Mouse (Mus musculus) forebrain, embryonic 15.5 days (tissue): ENCODE results near the gene Comtd1. TPM values are rescaled to one million over a fixed set of nuclear protein-coding genes. Genes with fewer than 3 reads are reported as not detected.

Experiments
- ATAC-seq: fragments of 200-750 bp; cut with Nextera tagmentation; replicated peaks from 2 replicates; pipeline ENCODE4 v1.8.0; 2017; ENCODE audit warnings: mild to moderate bottlenecking, moderate TSS enrichment, moderate library complexity
- H3K27ac ChIP-seq: fragments of 300-500 bp; sonication (generic); replicated peaks from 2 replicates; pipeline ENCODE4 v1.5.1; 2015; ENCODE audit warnings: mild to moderate bottlenecking, inconsistent platforms
- H3K27me3 ChIP-seq: fragments of 300-500 bp; sonication (generic); 2 replicates; pipeline ENCODE4 v1.6.1; 2015; ENCODE audit warnings: inconsistent platforms
- H3K36me3 ChIP-seq: fragments of 300-500 bp; sonication (generic); 2 replicates; pipeline ENCODE4 v1.6.1; 2015; ENCODE audit warnings: mild to moderate bottlenecking, inconsistent platforms
- H3K4me1 ChIP-seq: fragments of 300-500 bp; sonication (generic); 2 replicates; pipeline ENCODE4 v1.6.1; 2015; ENCODE audit warnings: inconsistent platforms
- H3K4me2 ChIP-seq: fragments of 300-500 bp; sonication (generic); replicated peaks from 2 replicates; pipeline ENCODE4 v1.6.1; 2015; ENCODE audit warnings: mild to moderate bottlenecking, inconsistent platforms
- H3K4me3 ChIP-seq: fragments of 300-500 bp; sonication (generic); 2 replicates; pipeline ENCODE4 v1.5.1; 2015; ENCODE audit warnings: mild to moderate bottlenecking, inconsistent platforms
- H3K9ac ChIP-seq: fragments of 300-500 bp; sonication (generic); replicated peaks from 2 replicates; pipeline ENCODE4 v1.6.1; 2015; ENCODE audit warnings: mild to moderate bottlenecking, inconsistent platforms
- H3K9me3 ChIP-seq: fragments of 300-500 bp; sonication (generic); 2 replicates; pipeline ENCODE4 v1.6.1; 2016; ENCODE audit warnings: inconsistent platforms
- WGBS: fragments of 180-500 bp; shearing (Covaris S2); methylation state at CpG from one replicate; pipeline ENCODE4 v1.1.7; 2015; ENCODE audit warnings: mixed read lengths; 5-methylcytosine and 5-hydroxymethylcytosine counted together
- polyA plus RNA-seq: library from polyadenylated mRNA; unstranded; fragments of >200 nt; fragmentation: Nextera tagmentation; extraction: Ambion mirVana; gene quantifications from 2 replicates; pipeline ENCODE4 v1.2.1, GENCODE M21; 2015

The Comtd1 gene
- polyA plus RNA-seq, 1 experiment from 2014 or later: 31.7 TPM

DNA sequence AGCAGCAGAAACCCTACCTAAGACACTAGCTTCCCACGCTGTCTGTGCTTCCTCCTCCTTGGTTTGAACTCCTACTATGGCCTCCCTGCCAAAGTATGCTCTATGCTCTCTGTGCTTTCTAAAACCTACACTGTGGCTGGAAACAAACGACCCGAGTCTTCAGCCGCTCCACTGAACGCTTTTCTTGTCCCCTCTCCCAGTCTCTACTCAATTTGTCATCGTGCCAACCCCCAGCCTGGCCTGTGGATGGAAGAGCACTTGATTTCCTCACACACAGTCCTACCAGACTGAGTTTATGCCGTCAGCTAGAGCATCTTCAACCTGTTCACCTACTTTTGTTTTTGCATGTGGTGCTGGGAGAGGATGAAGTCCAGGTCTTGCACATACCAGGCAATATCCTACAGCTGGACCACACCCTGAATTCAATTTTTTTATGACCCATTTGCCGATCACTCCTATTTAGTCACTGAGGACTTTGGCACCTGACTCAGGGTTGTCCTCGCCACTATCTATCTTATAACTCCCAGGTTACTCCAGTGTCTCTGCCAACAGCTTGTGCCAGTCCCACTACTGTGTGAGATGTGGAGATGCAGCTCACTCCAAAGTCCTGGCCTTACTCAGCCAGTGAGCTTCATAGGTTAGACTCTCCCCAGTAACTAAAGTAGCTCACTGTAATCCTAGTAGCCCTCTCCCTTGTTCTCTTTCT lies 22.8 kb downstream of the Comtd1 start:
- no peak overlapping the region for H3K27ac ChIP-seq
- peaks cover 5% of the 10 kb centered on the region for H3K4me1 ChIP-seq
- H3K36me3 ChIP-seq: no peaks in the 10 kb centered on the region
- no peak overlapping the region for H3K9ac ChIP-seq
- no peak for ATAC-seq
- no peak overlapping the region for H3K4me3 ChIP-seq
- 74% methylated on average over 9 of the region's 9 CpGs for WGBS
- no peaks in the 10 kb centered on the region for H3K9me3 ChIP-seq
- no peaks in the 10 kb centered on the region for H3K27me3 ChIP-seq
- H3K4me2 ChIP-seq: no peak overlapping the region

DNA sequence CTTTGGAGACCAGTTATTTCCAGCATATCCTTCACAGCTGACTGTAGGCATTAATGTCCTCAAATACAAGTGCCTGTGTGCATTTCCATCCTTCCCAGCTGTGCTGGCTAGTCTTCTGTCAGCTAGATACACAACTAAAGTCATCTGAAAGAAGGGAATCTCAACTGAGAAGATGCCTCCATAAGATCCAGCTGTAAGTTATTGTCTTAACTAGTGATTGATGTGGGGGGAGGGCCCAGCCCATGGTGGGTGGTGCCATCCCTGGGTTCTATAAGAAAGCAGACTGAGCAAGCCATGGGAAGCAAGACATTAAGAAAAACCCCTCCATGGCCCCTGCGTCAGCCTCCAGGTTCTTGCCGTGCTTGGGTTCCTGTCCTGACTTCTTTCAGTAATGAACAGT lies 23.8 kb downstream of the Comtd1 start, which contains the start of gene Vdac2:
TSS of gene Vdac2 (plus strand) at position 301 of the 400 bp plus-strand sequence.
- H3K27ac ChIP-seq: no peak within 1 kb of the TSS
- ATAC-seq: no peak
- 86% methylated on average over 2 of the region's 2 CpGs for WGBS

DNA sequence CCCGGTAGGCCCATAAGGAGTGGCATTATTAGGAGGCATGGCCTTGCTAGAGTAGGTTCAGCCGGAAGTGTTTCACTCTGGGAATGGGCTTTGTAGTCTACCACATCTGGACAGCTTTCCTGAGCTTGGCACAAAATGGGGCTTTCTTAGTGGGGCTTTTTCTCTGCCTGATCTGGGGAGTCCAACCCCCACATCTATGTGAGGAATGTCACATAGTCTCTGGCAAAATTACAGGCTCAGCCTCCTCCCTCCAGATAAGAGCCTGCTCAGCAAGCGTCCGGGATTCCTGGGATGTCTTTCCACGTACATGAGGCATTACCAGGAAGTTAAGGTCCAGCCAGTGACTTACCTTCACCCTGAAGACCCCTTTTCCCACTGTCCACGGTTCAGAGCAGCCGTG lies 24.9 kb downstream of the Comtd1 start:
- Histone ChIP-seq H3K4me1 (no peaks in the 10 kb centered on the region), H3K4me2 (no peak overlapping the region), H3K9ac (no peak overlapping the region), H3K27me3 (no peaks in the 10 kb centered on the region), H3K4me3 (no peak overlapping the region), H3K27ac (no peak overlapping the region), H3K9me3 (no peaks in the 10 kb centered on the region), H3K36me3 (no peaks in the 10 kb centered on the region)
- no peak for ATAC-seq
- 89% methylated on average over 7 of the region's 7 CpGs for WGBS

More for the DNA sequence above, 23.8 kb downstream of the Comtd1 start, which contains the start of gene Vdac2:
- H3K4me2 ChIP-seq: no peak within 1 kb of the TSS
- no peaks in the 10 kb centered on the region for H3K4me1 ChIP-seq
- no peaks in the 10 kb centered on the region for H3K9me3 ChIP-seq
- no peak within 1 kb of the TSS for H3K4me3 ChIP-seq
- no peaks in the 10 kb centered on the region for H3K36me3 ChIP-seq
- H3K9ac ChIP-seq: no peak within 1 kb of the TSS
- H3K27me3 ChIP-seq: no peaks in the 10 kb centered on the region

DNA sequence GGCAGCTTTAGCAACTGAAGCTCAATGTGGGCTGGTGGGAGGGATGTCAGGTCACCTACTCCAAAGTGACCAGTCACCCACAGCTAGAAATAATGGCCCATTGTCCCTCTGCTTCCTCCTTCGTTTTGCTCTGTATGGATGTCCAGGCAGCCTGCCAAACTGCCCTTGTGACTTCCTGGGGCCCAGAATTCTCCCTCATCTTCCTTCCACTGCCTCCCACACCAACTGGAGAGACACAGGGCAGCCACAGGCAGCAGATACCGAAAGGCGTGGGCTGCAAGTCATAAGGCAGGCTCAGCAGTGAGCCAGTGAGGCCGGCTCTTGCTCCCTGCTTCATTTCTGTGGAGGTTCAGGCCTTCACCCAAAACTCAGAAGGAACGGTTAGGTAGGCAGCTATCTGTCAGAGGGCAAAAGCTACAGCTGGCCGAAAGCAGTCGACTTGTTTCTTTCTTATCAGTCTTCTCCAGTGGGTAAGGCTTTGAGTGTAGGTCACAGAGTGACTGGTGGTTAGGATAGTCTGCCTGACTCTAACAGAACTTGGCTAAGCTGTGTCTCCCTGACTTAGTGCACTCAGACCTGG lies 25.9 kb downstream of the Comtd1 start:
- H3K4me2 ChIP-seq: no peak overlapping the region
- no peak for ATAC-seq
- WGBS: 63% methylated on average over 7 of the region's 7 CpGs
- no peaks in the 10 kb centered on the region for H3K27me3 ChIP-seq
- H3K9ac ChIP-seq: no peak overlapping the region
- no peaks in the 10 kb centered on the region for H3K36me3 ChIP-seq
- H3K4me3 ChIP-seq: no peak overlapping the region
- no peak overlapping the region for H3K27ac ChIP-seq
- no peaks in the 10 kb centered on the region for H3K4me1 ChIP-seq
- H3K9me3 ChIP-seq: no peaks in the 10 kb centered on the region

DNA sequence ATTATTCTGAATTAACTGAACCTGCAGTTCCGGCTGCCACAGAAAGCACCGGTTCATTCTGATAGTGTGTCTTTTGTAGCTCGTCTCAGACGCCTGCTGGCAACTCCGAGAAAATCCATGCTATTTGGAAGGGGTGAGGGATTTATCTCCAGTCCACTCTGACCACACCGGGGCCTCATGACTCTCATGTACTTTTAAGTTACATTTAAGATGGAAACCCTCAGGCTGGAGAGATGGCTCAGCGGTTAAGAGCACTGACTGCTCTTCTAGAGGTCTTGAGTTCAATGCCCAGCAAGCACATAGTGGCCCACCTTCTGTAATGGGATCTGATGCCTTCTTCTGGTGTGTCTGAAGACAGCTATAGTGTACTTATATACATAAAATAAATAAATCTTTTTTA lies 26.5 kb downstream of the Comtd1 start:
- H3K27ac ChIP-seq: no peak overlapping the region
- no peaks in the 10 kb centered on the region for H3K4me1 ChIP-seq
- H3K9ac ChIP-seq: no peak overlapping the region
- H3K27me3 ChIP-seq: no peaks in the 10 kb centered on the region
- H3K36me3 ChIP-seq: no peaks in the 10 kb centered on the region
- H3K4me2 ChIP-seq: no peak overlapping the region
- H3K9me3 ChIP-seq: no peaks in the 10 kb centered on the region
- WGBS: 48% methylated on average over 7 of the region's 7 CpGs
- ATAC-seq: no peak
- no peak overlapping the region for H3K4me3 ChIP-seq

DNA sequence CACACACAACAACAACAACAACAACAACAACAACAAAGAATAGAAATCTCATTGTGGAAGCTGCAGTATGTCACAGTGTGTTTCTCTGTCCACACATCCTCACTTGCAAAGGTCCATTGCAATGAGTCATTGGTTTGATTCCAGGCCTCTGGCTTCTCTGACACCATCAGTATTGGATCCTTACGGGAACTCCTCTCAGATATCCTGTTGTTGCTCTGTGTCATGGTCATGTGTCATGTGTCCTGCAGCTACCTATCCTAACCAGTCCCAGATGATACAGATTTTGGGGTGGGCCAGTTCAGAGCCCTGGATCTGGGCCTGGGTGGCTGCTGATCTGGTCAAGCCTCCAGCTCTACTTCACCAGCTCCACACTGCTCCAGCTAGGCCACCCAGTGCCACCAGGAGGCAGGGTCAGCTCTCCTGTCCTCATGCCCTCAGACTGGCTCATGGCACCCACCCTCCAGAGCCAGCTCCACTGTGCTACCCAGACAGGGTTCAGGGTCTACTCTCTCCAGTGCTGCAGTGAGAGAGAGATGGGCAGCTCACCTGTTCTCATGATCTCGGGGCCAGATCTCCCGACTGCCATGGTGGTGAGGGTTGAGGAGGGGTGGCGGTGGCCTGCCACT lies 27.8 kb downstream of the Comtd1 start:
- H3K27ac ChIP-seq: no peak overlapping the region
- no peaks in the 10 kb centered on the region for H3K36me3 ChIP-seq
- no peaks in the 10 kb centered on the region for H3K27me3 ChIP-seq
- 91% methylated on average over 4 of the region's 4 CpGs for WGBS
- H3K4me1 ChIP-seq: no peaks in the 10 kb centered on the region
- H3K9me3 ChIP-seq: no peaks in the 10 kb centered on the region
- no peak overlapping the region for H3K9ac ChIP-seq
- H3K4me2 ChIP-seq: no peak overlapping the region
- ATAC-seq: no peak; the same call in 1 of the 2 replicates
- H3K4me3 ChIP-seq: no peak overlapping the region

DNA sequence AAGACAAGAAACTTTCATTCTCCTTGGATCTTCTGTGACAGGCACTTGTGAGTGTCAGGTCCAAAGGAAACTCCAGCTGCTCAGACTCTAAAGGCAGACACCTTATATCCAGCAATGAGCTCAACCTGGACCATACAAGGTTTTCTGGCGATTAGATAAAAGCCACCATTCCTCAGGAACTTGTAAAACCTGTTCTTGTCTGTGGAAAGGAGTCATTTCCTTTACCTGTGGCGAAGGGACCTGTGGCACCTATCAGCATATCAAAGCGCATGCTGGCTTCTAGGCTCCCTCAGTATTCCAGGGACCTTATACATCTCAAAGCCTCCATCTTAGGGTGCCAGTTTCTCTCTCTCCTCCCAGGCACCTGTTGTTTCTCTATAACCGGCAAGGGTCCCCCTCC lies 31.3 kb downstream of the Comtd1 start:
- H3K9me3 ChIP-seq: no peaks in the 10 kb centered on the region
- no peak overlapping the region for H3K27ac ChIP-seq
- no peak for ATAC-seq
- H3K4me2 ChIP-seq: no peak overlapping the region
- no peak overlapping the region for H3K4me3 ChIP-seq
- WGBS: 57% methylated on average over 4 of the region's 4 CpGs
- H3K4me1 ChIP-seq: no peaks in the 10 kb centered on the region
- H3K36me3 ChIP-seq: no peaks in the 10 kb centered on the region
- no peak overlapping the region for H3K9ac ChIP-seq
- H3K27me3 ChIP-seq: no peaks in the 10 kb centered on the region

DNA sequence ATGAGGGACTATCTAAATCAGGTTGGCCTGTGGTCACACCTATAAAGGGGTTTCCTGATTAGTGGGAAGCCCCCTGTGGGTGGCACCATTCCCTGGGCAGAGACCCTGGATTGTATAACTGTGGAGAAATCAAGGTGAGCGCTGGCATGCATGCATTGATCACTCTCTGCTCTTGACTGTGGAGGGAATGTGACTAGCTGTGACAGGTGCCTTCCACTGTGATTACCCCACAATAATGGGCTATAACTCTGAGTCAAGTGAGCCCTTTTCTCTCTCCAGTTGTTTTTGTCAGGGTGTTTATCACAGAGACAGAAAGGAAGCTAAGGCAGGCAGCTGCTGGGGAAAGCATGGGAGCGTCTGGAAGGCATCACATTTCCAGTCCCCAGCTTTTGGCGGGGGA lies 32.5 kb downstream of the Comtd1 start:
- no peak overlapping the region for H3K9ac ChIP-seq
- WGBS: 82% methylated on average over 3 of the region's 3 CpGs

DNA sequence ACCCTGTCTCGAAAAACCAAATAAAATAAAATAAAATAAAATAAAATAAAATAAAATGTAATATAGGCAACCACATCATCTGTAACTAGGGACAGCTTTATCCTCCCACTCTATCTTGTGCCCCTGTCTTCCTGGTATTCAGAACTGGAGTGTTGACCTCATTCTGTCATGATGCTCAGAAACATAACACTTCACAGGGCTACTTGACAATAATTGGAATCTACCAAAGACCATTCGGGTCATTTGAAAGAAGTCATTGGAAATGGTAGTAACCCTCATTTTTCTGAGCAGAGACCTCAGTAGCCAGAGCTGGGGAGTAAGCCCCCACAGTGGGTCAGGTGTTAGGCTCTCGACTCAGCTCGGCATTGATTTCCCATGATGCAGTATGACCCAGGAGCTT lies 34.2 kb downstream of the Comtd1 start:
- H3K27ac ChIP-seq: no peak overlapping the region
- no peaks in the 10 kb centered on the region for H3K27me3 ChIP-seq
- H3K9ac ChIP-seq: no peak overlapping the region
- H3K4me2 ChIP-seq: no peak overlapping the region
- H3K36me3 ChIP-seq: no peaks in the 10 kb centered on the region
- no peaks in the 10 kb centered on the region for H3K9me3 ChIP-seq
- ATAC-seq: no peak
- H3K4me1 ChIP-seq: no peaks in the 10 kb centered on the region
- H3K4me3 ChIP-seq: no peak overlapping the region
- WGBS: 88% methylated on average over 4 of the region's 4 CpGs

More for the DNA sequence above, 32.5 kb downstream of the Comtd1 start:
- Histone ChIP-seq H3K4me2 (no peak overlapping the region), H3K4me1 (no peaks in the 10 kb centered on the region), H3K36me3 (no peaks in the 10 kb centered on the region), H3K9me3 (no peaks in the 10 kb centered on the region), H3K4me3 (no peak overlapping the region), H3K27me3 (no peaks in the 10 kb centered on the region), H3K27ac (no peak overlapping the region)
- no peak for ATAC-seq

DNA sequence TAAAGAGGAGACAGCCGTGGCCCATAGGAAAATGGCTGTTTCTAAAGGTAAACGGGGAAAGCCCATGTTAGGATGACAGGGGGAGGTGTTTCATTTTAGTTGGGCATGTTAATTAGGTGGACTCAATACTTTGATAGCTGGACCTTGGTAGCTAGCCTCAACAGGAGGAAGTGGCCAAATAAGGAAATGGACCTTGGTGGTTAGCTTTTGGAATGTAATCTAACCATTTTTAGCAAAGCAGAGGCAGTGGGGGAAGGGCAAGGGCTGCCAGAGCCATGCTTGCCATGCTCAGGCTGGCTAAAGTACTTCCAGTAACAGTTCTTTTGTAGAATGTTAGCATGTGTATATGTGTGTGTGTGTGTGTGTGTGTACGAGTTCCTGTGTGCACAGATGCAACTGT lies 34.9 kb downstream of the Comtd1 start:
- no peak for ATAC-seq
- H3K4me2 ChIP-seq: no peak overlapping the region
- no peaks in the 10 kb centered on the region for H3K36me3 ChIP-seq
- no peak overlapping the region for H3K9ac ChIP-seq
- H3K9me3 ChIP-seq: no peaks in the 10 kb centered on the region
- WGBS: 78% methylated on average over 3 of the region's 3 CpGs
- H3K27ac ChIP-seq: no peak overlapping the region
- no peaks in the 10 kb centered on the region for H3K4me1 ChIP-seq
- no peak overlapping the region for H3K4me3 ChIP-seq
- H3K27me3 ChIP-seq: no peaks in the 10 kb centered on the region

DNA sequence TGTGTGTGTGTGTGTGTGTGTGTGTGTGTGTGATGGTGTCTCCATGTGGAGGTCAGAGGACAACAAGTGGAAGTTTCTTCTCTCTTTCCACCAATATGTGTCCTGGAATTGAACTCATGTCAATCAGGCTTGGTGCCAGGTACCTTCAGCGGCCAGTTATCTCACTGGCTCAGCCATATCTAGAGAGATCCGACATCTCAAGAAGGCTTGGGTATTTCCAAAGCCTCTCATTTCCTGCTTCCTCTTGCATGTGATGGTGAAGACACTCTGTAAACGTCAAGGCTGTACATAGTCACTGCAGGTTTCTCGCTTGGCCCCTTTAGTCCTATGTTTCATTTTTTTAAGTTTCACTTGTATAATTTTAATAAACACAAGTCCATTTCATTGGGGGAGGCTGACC lies 35.6 kb downstream of the Comtd1 start:
- WGBS: 90% methylated on average over 4 of the region's 4 CpGs
- ATAC-seq: no peak

DNA sequence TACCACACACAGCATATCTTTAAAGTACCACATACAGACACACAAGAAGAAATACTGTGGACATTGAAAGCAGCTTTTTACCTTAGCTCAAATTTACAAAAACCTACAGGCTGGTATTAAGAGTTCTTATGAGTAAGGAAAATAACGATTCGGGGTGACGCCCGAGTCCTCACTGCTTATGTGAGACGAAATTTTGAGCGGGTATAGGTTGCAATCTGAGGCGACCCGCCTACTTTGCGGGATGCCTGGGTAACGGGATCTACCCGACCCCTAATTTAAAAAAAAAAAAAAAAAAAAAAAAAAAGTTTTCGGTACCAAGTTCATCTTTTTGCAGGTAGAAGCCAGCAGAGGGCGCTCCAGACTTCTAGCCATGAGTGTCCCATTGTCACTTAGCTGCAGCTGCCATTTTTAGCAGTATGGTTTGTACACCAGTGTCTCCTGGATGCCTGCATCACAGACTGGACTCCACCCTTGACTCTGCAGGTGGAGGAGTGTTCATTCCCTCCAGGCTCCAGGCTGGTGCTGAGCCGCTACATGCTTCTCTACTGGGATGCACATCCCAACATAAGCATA lies 36.1 kb downstream of the Comtd1 start:
- Histone ChIP-seq H3K36me3 (no peaks in the 10 kb centered on the region), H3K9me3 (no peaks in the 10 kb centered on the region), H3K9ac (no peak overlapping the region), H3K4me3 (no peak overlapping the region), H3K27me3 (no peaks in the 10 kb centered on the region), H3K4me2 (no peak overlapping the region), H3K4me1 (no peaks in the 10 kb centered on the region), H3K27ac (no peak overlapping the region)
- no peak for ATAC-seq
- WGBS: 22% methylated on average over 14 of the region's 14 CpGs

More for the DNA sequence above, 35.6 kb downstream of the Comtd1 start:
- no peaks in the 10 kb centered on the region for H3K27me3 ChIP-seq
- H3K4me2 ChIP-seq: no peak overlapping the region
- H3K36me3 ChIP-seq: no peaks in the 10 kb centered on the region
- no peaks in the 10 kb centered on the region for H3K9me3 ChIP-seq
- no peak overlapping the region for H3K27ac ChIP-seq
- H3K9ac ChIP-seq: no peak overlapping the region
- H3K4me3 ChIP-seq: no peak overlapping the region
- H3K4me1 ChIP-seq: no peaks in the 10 kb centered on the region
